Mouse (Mus musculus) fibroblast of lung, adult 2 months (primary cell): ENCODE results near the gene Wscd2.
A peak's percentile ranks its signal among the peaks of the same experiment; 100 is the strongest.

Source experiments
- DNase-seq: peaks from one replicate; pipeline ENCODE4 v3.0.0-alpha.2; 2011; ENCODE audit warnings: low read depth

Wscd2 gene

DNA sequence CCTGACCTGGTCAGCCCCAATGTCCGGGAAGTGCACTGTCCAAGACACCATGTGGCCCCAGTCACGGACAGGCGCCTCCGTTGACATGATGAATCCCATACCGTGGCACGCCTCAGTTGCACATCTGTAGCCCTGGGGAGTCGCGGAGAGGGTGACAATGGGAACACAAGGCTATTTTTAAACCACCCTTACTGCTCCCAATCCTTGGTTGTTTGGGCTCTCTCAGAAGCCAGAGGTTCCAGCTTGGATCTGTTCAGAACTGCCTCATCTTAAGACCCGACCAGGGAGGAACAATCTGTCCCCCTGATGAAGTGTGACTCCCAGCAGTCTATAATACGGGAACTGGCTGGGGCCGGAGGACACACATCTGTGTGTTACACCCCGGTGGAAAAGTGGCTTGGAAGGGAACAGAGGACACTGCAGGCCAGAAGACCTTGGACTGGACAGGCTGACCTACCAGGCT lies 121.7 kb downstream of the Wscd2 start:
- no peak for DNase-seq

DNA sequence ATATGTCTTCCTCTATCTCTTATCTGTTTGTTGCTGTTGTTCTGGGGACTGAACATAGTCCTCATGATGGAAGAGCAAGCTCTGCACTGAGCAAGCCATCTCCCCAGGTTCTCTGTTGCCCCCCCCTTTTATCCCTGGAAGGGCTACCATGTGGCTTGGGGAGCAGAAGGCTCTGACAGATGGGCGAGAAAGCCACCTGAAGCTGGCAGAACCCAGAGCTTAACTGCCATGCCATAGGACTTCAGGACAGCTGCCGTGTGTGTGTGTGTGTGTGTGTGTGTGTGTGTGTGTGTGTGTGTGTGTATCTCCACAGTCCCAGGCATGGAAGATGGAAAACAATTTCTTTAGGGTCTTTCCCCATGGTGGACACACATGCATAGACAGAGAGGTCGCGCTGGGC lies 128.6 kb downstream of the Wscd2 start:
- DNase-seq, result no peak

DNA sequence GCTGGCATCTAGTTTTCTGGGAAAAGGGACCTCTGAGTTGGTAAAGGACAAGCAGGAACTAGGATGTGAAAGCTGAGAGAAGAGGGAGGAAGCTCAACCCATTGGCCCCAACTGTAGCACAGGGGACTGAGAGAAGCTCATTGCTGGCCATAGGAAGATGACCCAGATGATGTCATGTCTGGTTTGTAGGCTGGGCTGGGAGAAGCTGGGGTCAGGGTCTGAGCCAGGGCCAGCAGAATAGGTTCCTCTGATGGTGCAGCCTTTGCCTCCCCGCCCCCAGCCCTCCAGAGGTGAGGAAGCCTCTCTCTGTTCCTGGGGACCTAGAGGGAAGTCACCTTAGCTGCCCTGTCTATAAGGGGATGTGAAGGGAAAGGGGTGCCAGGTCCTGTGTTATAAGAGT lies 129.0 kb downstream of the Wscd2 start:
- DNase-seq, result no peak

DNA sequence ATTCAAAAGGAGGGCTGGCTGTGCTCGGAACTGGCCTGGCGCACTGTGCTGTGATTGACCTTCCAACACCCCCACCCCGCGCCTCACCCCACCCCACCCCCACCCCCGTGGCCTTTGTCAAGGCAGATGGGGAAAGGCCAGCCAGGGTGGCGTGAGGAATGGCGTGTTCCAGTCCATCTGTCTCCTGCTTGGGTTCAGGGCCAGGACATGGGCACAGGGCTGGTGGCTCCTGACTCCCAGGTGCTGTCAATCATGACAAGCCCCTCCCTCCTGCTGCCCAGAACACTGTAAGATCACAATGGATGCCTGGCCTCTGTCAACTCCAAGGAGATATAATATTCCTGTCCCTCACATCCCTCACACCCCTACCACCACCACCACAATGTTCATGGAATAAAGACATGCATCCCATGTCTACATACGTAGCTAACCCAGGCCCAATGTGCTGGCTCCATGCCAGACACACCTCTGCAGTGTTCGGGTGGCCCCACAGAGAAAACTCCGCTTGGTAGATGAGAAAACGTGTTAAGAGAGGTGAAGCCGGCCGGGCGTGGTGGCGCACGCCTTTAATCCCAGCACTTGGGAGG lies 130.1 kb downstream of the Wscd2 start:
- no peak for DNase-seq

DNA sequence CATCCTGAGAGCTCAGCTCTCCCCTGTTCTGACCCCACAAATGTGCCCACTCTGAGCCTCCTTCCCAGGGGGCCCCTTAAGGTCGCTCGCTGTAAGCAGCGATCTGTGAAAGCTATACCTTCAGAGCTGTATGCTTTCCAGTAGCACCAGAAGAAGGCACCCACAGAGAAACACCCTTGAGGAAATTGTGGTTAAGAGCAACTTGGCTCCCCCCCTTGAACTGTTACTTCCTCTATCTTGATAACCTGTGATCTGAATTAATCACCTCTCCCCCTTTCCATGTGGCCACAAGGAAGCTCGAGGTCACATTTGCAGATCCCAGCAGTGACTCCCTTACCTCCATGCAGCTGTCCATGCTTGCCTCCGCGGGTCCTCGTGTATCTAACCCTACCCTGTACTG lies 130.9 kb downstream of the Wscd2 start:
- no peak for DNase-seq

DNA sequence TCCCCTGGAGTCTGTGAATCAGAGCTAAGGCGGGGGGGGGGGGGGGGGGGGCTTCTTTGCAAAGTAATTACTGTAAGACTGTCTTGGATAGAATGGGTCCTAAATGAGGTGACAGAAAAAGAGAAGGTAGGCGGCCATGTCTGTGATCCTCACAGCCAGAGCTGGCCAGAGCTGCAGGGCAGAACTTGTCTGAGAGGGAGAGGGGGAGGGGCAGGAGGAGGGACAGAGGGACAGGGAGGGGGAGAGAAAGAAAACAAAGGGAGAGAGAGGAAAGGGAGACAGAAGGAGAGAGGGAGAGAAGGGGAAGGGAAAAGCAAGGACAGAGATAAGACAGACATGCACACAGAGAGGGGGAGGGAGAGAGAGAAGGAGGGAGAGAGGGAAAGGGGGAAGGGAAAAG lies 132.9 kb downstream of the Wscd2 start:
- DNase-seq, result no peak

DNA sequence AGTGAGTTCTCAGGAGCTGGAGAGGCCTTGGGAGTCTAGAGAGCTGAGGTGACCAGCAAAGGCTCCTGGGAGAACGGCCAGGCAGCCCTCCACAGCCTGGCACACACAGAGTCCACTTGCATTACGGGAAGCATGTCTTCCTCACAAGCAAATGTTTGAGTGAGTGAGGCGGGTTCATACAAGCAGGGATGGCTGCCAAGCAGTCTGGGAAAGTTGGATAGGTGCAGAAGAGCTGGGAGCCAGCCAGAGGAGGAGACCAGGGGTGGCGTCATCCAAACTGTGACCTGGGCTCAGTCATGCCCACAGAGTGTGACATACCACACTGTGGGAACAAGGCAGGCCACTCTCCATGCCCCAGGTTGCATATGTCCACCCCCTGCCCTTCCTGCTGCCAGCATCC lies 134.9 kb downstream of the Wscd2 start:
- peak; percentile 71 for DNase-seq

DNA sequence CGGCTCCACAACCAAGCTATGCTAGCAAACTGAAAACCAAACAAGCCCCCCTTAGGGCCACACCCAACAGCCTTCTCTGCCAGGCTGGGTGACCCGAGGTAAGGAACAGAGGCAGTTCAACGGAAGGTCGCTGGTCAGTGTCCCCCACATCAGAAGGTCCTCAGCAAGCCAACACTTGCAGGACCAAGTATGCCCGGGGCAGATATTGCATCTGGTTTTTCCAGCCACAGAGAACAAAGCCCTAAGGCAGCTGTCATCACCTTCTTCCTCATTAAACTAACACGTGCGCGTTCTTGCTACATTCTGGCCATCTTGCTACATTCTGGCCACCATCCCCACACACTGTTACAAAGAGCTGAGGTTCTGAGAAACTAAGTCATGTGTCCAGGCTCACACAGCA lies 136.2 kb downstream of the Wscd2 start:
- DNase-seq, result peak; percentile 62

DNA sequence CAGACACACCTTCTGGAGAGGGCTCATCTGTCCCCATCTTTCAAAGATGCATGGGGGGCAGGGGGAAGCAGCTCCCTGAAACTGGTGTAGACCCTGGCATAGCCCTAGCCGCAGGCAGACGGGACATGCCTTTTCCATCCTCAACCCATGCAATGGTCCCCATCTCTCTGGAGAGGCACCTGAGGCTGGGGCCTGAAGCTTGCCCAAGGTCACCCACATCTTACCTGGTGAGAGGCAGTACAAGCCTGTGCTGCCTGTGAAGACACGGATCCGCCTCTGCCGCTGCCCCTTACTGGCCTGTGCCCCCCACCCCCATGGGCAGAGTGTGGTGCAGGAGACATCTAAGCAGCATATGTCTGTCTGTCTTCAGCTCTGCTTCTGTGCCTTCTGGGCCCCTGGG lies 136.9 kb downstream of the Wscd2 start:
- no peak for DNase-seq

DNA sequence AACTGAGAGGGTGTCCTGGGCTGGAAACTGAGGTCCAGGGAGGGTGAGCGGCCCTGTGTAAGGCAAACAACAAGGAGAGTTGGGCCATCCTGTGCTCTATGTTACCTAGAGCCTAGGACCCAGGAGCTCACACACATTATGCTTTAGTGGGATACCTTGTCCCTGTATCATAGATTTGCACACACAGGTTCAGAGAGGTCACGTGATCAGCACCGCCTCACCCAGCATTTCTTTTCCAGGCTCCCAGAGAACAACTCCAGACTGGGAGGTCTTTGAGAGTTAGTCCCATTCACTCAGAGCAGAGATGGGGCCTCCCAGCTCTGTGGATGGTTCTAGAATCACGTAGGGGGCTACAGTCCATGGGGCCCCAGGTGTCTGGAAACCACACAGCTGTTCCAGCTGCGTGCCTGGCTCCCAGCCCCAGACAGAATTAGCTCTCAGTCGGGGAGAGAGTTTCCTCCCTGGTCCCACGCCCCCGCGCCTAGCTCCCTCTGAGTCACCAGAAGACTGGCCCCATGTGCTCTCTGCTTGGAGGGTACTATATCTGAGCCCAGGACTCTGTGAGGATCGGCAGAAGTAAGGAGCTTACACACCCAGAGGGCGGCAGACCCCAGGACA lies 137.8 kb downstream of the Wscd2 start:
- peak; percentile 94 for DNase-seq

DNA sequence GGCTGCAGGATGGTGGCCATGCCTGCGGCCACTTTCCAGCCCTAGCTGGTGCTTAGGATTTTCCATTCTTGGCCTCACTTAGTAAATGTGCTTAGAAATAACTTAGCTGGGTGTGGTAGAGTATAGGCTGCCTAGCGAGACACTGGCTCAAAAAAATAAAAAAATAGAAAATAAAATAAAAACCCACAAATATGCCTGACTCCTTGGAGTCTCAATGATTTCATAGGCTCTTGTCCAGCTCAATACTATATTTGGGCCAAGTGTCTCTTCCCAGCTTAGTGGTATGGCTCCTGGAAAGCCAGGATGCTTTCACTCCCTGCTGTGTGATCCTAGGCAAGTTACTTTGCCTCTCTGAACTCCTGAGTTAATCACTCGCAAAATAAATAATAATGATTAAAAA lies 139.1 kb downstream of the Wscd2 start:
- peak; percentile 82 for DNase-seq

DNA sequence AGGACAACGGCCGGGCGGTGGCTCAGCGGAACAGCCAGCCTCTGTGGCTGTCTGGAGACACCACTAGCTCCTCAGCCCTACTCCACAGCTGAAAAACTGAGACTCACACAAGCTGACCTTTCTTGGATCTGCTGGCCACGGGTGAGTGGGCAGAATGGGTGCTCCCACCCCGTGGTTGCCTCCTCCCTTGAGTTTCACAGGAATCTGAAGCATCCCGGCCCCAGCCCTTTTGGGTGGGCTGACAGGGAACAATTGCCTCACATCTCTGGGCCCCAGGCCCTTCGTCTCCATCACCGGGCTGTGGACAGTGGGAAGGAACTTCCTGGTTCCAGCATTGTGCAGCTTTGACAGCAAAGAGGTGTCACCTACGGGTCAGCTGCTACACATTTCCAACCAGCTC lies 140.0 kb downstream of the Wscd2 start:
- no peak for DNase-seq

DNA sequence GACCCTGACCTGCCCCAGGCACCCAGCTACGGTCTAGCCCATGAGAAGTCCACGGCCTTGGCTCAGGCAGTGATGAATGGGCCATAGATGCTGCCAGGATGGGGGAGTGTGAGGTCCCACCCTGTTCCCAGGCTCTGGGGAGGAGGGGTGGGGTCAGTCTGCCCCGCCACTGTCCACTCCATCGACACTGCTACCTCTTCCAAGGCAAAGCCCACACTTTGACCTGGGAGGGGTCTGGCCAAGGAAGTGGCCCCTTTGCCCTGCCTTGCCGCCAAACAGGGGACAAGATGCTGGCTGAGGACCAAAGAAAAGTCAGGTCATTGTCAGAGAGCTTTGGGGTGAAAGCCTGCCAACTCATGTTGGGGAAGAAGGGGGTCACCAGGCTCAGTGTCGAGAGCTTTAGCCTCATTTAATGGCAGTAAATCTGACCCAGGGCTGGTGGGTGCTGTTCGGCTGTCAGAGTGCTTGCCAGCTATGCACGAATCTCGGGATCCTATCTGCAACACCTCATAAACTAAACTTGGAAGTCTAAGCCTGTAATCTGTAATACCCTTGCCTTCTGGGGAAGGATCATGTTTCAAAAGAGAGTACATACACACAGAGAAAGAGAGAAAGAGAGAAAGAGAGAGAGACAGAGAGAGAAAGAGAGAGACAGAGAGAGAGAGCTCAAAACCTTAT lies 143.0 kb downstream of the Wscd2 start:
- DNase-seq, result peak; percentile 63

DNA sequence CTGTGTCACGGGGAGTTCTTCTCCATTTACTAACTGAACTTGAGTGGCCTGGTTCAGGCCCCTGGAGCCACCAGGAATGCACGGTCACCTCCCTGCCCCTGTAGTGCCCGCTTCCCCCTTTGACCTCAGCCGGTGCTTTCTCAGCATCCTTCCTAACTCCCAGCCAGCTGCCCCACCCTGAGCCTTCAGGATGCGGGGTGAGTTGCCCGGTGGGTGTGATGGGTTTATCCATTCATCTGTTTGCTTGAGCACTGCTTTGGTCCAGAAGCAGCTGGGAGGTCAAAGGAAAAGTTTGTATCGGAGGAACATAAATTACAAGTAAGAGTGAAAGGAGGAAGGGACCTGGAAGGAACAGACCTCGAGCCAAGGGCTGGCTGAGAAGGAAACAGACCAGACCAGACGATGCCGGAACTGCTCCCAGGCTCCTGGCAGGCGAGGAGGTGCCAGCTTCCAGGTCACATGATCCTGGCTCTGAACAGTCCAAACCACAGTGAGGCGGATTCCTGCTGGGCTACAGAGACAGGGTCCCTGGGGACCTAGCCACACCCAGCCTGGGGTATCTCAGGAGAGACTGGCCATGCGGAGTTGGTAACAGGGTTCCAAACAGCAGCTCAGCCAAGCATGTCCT lies 144.0 kb downstream of the Wscd2 start:
- DNase-seq, result peak; percentile 97

DNA sequence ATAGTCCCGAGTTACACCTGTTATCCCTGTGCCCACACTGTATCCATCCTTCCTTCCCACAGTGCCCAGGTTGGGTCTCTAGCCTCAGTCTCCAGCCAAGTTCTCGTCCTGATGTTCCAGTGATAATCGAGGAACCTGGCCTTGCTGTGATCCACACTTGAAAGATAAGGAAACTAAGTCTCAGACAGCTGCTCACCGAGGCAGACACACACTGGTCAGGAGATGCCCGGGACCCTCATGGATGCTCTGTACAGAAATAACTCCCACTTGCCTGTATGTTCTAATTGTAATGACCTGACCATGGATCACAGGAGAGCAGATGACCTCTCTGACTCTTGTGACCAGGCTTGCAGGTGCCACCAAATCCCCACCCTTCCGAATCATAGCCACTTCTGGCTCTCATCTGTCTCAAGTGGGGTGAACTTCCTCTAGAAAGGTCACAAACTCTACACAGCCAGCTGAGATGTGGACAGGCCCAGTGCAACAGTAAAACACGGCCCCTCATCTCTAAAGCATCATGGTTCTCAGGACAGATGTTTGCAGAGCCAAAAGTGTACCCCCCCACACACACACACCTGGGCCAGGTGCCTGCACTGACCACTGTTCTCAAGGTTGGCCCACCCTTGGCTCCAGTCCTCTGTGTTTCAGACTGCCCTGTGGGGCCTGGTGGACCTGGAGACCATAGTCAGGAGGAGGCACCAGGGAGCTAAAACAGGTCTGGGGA lies 144.9 kb downstream of the Wscd2 start:
- DNase-seq, result no peak

DNA sequence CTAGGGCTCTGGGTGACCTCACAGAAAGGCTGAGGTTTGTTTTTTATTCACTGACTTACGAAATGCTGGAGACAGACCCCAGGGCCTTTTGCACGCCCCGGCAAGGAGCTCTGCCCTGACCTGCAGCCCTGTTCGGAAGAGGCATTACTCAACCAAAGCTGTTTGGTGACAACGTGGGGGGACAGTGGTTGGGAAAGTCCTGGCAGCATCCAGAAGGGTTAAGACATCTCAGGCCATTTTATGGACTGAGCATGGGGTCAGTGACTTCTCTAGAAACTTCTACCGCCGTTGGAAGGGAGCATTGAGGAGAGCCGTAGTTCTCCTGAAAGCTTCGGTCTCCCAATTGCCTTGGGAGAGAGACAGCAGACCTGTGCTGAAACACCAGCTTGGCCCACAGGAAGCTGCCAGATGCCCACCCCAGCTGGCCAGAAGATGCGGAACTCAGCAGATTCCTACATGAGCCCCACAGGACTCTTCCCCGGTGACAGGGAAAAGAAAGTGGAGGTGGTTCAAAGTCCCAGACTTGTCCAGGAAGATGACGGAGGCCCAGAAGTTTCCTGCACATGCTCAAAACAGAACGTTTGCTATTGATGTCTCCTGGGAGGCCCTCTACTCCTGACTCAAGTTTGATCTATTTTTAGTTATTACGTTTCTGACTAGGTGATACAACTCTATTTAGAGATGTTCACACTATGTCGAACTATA lies 145.9 kb downstream of the Wscd2 start:
- no peak for DNase-seq

DNA sequence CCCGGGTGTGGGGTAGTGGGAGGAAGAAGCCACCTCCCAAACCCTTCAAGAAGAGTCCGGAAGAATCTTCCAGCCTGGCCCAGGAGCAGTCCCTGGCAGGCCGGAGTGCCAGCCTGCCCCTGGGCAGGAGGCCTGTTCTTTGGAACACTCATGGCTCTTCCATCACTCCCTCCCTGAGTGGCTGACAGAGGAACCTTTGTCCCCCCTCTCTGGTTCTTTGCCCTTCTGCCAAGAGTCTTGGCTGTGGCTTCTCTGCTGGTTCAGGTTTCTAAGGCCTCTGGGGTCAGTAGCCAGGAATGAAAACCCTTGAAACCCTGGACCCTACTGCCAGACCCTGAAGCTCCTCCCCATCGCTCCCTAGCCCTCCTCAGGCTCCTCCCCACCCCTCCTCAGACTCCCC lies 147.5 kb downstream of the Wscd2 start:
- DNase-seq, result peak; percentile 71

DNA sequence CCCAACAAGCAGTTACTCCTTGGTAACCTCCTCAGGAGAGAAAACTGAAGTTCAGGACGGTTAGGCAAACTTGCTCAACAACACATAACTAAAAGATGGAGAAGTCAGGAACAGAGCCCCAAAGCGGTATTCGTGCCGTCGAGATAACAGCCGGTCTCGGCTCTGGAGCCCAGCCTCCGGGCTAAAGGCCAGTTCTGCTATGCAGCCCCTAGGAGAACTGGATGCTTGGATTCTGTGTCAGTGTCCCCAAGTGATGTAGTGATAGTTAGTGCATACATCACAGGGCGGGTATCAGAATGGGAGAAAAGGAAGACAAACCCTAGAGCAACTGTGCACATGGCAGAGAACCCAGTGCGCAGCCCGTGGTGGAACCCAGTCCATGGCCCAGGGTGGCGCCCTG lies 147.9 kb downstream of the Wscd2 start:
- DNase-seq, result no peak

DNA sequence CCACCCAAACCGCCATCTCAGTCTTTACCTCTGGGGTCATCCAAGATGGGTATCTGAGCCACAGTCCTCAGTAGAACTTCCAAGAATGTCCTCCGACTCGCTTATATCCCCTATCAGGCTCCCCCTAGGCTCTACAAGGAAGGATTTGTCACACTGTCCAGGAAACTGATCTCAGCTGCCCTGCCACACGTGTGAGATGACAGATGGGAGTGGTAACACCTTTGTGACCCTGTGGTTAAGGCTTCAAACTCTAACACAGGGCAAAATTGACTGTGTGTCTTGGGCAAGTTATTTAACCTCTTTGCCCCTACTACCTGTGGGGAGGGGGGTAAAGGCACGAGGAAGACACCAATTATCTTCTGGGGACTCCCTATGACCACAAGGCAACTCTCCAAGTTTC lies 149.0 kb downstream of the Wscd2 start:
- DNase-seq, result no peak
